Mouse (Mus musculus): Measurements from ENCODE around the gene Chga. TPM values are rescaled to one million over a fixed set of nuclear protein-coding genes. Genes with fewer than 3 reads are reported as not detected.

The Chga gene
- total and polyA plus RNA-seq, 3 experiments, result 0.33 TPM; not detected in 2

GRCm38 (mm10) chr12:102607066-102607465, 52.3 kb downstream of the Chga start:
- no peak for TF ChIP-seq GATA2 (IDR thresholded peaks at IDR 0.05; ENCODE audit: borderline replicate concordance, low read depth, low read length)
- Histone ChIP-seq H3K9me3 (replicated peaks) (no peaks in the 10 kb centered on the region), H3K4me1 (ENCODE audit: insufficient read depth, low read depth, low read length) (no peaks in the 10 kb centered on the region), H3K36me3 (replicated peaks) (peaks cover 19% of the 10 kb centered on the region), H3K4me3 (ENCODE audit: low read depth, low read length) (no peak overlapping the region), H3K27me3 (ENCODE audit: insufficient read depth, low read length) (no peaks in the 10 kb centered on the region)
- DNase-seq (ENCODE audit: low spot score) (no peak), ATAC-seq (ENCODE audit: extremely low read depth, insufficient number of reproducible peaks, low FRiP score, poor library complexity, severe bottlenecking) (no peak)

DNA sequence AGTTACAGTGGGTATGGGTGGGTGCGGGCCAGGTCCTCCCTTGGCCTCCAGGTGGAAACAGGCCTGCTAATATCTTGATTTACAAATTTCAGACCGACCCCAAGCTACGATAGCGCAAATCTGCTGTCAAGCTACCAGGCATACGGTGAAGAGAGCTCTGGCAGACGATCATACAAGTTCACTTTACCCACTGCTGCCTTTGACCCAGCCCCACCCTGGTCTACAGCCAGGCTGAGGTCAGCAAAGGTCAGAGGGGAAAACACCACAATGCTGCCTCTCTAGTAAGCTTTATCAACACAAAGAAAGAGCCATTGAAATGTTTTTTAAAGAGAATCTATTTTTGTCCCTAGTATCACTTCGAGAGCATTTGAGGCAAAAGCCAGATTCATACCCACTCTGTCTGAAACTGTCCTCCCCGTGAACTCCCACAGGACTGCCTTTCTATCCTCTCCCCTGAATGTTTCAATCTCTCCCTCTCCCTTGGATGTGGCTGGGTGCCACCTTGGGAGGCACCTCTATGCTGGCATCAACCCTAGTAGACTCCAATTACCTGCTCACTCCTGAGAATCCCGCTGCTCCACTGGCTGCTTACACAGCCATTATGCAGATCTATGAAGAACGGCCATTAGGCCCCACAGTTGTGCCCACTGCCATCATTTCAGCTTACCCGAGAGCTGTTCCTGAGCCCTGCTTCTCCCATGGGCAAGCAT, 53.2 kb downstream of the Chga start:
- H3K4me1 ChIP-seq (ENCODE audit: insufficient read depth, low read depth, low read length), result no peaks in the 10 kb centered on the region
- H3K9me3 ChIP-seq (replicated peaks), result no peaks in the 10 kb centered on the region
- DNase-seq (ENCODE audit: low spot score) (no peak), ATAC-seq (ENCODE audit: extremely low read depth, insufficient number of reproducible peaks, low FRiP score, poor library complexity, severe bottlenecking) (no peak)
- no peak for TF ChIP-seq TAL1 (conservative IDR thresholded peaks at IDR 0.05; ENCODE audit: low read depth, low read length)
- no peak for TF ChIP-seq CTCF (IDR thresholded peaks at IDR 0.05; ENCODE audit: low read depth, low read length)
- TF ChIP-seq POLR2AphosphoS5 (IDR thresholded peaks at IDR 0.05; ENCODE audit: insufficient replicate concordance, low read depth, low read length), result no peak
- no peak for TF ChIP-seq GATA1 (IDR thresholded peaks at IDR 0.05; ENCODE audit: borderline replicate concordance, low read length)
- no peak for TF ChIP-seq GATA2 (IDR thresholded peaks at IDR 0.05; ENCODE audit: borderline replicate concordance, low read depth, low read length)
- peaks cover 19% of the 10 kb centered on the region for H3K36me3 ChIP-seq (replicated peaks)
- H3K27me3 ChIP-seq (ENCODE audit: insufficient read depth, low read length), result no peaks in the 10 kb centered on the region
- no peak overlapping the region for H3K4me3 ChIP-seq (ENCODE audit: low read depth, low read length)

DNA sequence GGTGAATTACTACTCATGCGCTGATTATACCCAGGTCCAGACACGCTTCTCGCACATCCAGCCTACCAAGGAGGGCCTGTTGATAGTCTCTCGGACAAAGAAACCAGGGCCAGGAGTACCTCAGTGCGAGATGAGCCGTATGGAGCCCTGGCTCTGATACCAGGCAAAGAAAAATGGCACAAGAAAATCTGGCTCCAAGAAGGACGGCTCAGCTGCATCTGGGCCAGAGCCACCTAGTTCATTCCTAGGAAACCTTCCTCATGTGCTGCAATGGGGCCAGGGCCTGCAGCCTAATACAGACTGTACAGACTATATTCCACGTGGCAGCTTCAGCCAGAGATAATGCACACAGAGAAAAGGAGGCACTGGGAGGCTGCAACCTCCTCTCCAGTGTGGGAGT, 56.2 kb downstream of the Chga start:
- Histone ChIP-seq H3K4me3 (ENCODE audit: low read depth, low read length) (no peak overlapping the region), H3K36me3 (replicated peaks) (peaks cover 4% of the 10 kb centered on the region), H3K4me1 (ENCODE audit: insufficient read depth, low read depth, low read length) (no peaks in the 10 kb centered on the region), H3K27me3 (ENCODE audit: insufficient read depth, low read length) (no peaks in the 10 kb centered on the region), H3K9me3 (replicated peaks) (no peaks in the 10 kb centered on the region)
- no peak for ATAC-seq (ENCODE audit: extremely low read depth, insufficient number of reproducible peaks, low FRiP score, poor library complexity, severe bottlenecking)
- no peak for DNase-seq (ENCODE audit: low spot score)
- TF ChIP-seq CTCF (IDR thresholded peaks at IDR 0.05; ENCODE audit: low read depth, low read length) (no peak), GATA2 (IDR thresholded peaks at IDR 0.05; ENCODE audit: borderline replicate concordance, low read depth, low read length) (no peak), TAL1 (conservative IDR thresholded peaks at IDR 0.05; ENCODE audit: low read depth, low read length) (no peak), POLR2AphosphoS5 (IDR thresholded peaks at IDR 0.05; ENCODE audit: insufficient replicate concordance, low read depth, low read length) (no peak), GATA1 (IDR thresholded peaks at IDR 0.05; ENCODE audit: borderline replicate concordance, low read length) (no peak)

DNA sequence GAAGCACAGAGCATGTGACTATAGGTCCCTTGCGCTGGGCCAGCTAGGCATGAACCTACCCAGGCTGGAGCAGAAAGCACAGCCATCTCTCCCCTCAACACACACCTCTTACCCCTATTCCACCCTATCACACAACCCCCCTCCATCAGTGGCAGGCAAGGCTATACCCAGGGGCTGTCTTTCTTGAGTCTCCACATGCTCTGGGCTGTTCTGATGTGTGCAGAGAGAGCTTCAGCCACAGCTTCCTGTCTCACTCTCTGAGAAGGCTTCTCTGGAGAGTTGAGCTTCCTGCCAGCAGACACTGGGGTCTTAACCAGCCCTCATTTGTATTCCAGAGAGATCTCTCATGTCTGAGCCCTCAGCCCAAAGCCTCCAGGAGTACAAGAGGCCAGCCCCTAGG, 57.7 kb downstream of the Chga start:
- DNase-seq (ENCODE audit: low spot score), result no peak
- no peak for ATAC-seq (ENCODE audit: extremely low read depth, insufficient number of reproducible peaks, low FRiP score, poor library complexity, severe bottlenecking)
- no peak for TF ChIP-seq GATA1 (IDR thresholded peaks at IDR 0.05; ENCODE audit: borderline replicate concordance, low read length)
- no peak for TF ChIP-seq GATA2 (IDR thresholded peaks at IDR 0.05; ENCODE audit: borderline replicate concordance, low read depth, low read length)

DNA sequence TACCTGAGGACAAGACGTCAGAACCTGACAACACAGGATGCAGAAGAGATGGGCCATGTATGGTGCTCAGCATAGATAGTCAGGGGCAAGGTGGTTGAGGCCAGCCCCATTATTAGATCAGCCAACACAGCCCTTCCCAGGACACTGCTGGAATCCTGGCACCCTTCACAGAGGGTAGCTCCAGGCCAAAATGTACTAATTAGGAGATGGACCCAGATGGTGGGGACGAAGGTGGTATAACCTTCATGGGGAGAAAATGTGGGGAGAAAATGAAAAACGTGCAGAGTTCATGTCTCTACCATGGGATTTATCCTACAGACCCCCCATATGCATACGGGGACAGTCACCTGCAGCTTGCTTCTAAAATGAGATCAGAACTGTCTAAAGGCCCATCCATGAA, 58.6 kb downstream of the Chga start:
- no peak for ATAC-seq (ENCODE audit: extremely low read depth, insufficient number of reproducible peaks, low FRiP score, poor library complexity, severe bottlenecking)
- Histone ChIP-seq H3K9me3 (replicated peaks) (no peaks in the 10 kb centered on the region), H3K36me3 (replicated peaks) (peaks cover 4% of the 10 kb centered on the region), H3K27me3 (ENCODE audit: insufficient read depth, low read length) (peaks cover 3% of the 10 kb centered on the region; the same call in 1 of the 2 replicates), H3K4me1 (ENCODE audit: insufficient read depth, low read depth, low read length) (no peaks in the 10 kb centered on the region), H3K4me3 (ENCODE audit: low read depth, low read length) (no peak overlapping the region)
- no peak for TF ChIP-seq GATA2 (IDR thresholded peaks at IDR 0.05; ENCODE audit: borderline replicate concordance, low read depth, low read length)
- TF ChIP-seq CTCF (IDR thresholded peaks at IDR 0.05; ENCODE audit: low read depth, low read length), result no peak
- TF ChIP-seq GATA1 (IDR thresholded peaks at IDR 0.05; ENCODE audit: borderline replicate concordance, low read length), result no peak
- no peak for TF ChIP-seq POLR2AphosphoS5 (IDR thresholded peaks at IDR 0.05; ENCODE audit: insufficient replicate concordance, low read depth, low read length)
- no peak for TF ChIP-seq TAL1 (conservative IDR thresholded peaks at IDR 0.05; ENCODE audit: low read depth, low read length)
- DNase-seq (ENCODE audit: low spot score), result no peak

More for the DNA sequence above, 57.7 kb downstream of the Chga start:
- no peaks in the 10 kb centered on the region for H3K4me1 ChIP-seq (ENCODE audit: insufficient read depth, low read depth, low read length)
- no peaks in the 10 kb centered on the region for H3K9me3 ChIP-seq (replicated peaks)
- peaks cover 4% of the 10 kb centered on the region for H3K36me3 ChIP-seq (replicated peaks)
- no peak overlapping the region for H3K4me3 ChIP-seq (ENCODE audit: low read depth, low read length)
- H3K27me3 ChIP-seq (ENCODE audit: insufficient read depth, low read length), result no peaks in the 10 kb centered on the region

Other genes starting within 250 kb of the Chga start
- gene Lgmn, start 115.2 kb upstream of the Chga start, total RNA-seq (2014; fragmentation: Nextera tagmentation), result 22.0 and 33.8 TPM in 2 replicates
- 14.0 and 17.3 TPM in 2 replicates for gene Lgmn, start 115.2 kb upstream of the Chga start, total RNA-seq (2017)
- gene Lgmn, start 115.2 kb upstream of the Chga start, polyA plus RNA-seq (2012), result 1.7 TPM in 2 replicates
- 60.6 and 63.6 TPM in 2 replicates for gene Golga5, start 85.8 kb upstream of the Chga start, total RNA-seq (2014; fragmentation: Nextera tagmentation)
- gene Golga5, start 85.8 kb upstream of the Chga start, total RNA-seq (2017), result 74.1 and 86.3 TPM in 2 replicates
- gene Golga5, start 85.8 kb upstream of the Chga start, polyA plus RNA-seq (2012), result 7.5 and 10.1 TPM in 2 replicates
- 2.5 and 4.4 TPM in 2 replicates for gene Itpk1, start 150.0 kb downstream of the Chga start, total RNA-seq (2014; fragmentation: Nextera tagmentation)
- gene Itpk1, start 150.0 kb downstream of the Chga start, total RNA-seq (2017), result 2.7 and 3.0 TPM in 2 replicates
- gene Itpk1, start 150.0 kb downstream of the Chga start, polyA plus RNA-seq (2012), result 4.6 and 6.4 TPM in 2 replicates
- 36.0 and 41.9 TPM in 2 replicates for gene Moap1, start 188.7 kb downstream of the Chga start, total RNA-seq (2014; fragmentation: Nextera tagmentation)
- gene Moap1, start 188.7 kb downstream of the Chga start, total RNA-seq (2017), result 16.3 and 22.3 TPM in 2 replicates
- gene Moap1, start 188.7 kb downstream of the Chga start, polyA plus RNA-seq (2012), result 2.7 and 3.6 TPM in 2 replicates
- 5.1 and 8.8 TPM in 2 replicates for gene Tmem251, start 188.8 kb downstream of the Chga start, total RNA-seq (2014; fragmentation: Nextera tagmentation)
- 22.6 TPM in 2 replicates for gene Tmem251, start 188.8 kb downstream of the Chga start, total RNA-seq (2017)
- gene Tmem251, start 188.8 kb downstream of the Chga start, polyA plus RNA-seq (2012), result 2.3 and 3.2 TPM in 2 replicates
- gene Gm28051, start 202.8 kb downstream of the Chga start, total RNA-seq (2014; fragmentation: Nextera tagmentation), result not detected in 2 replicates
- gene Gm28051, start 202.8 kb downstream of the Chga start, total RNA-seq (2017), result 0.87 TPM in 1 of 2 replicates, not detected in the other
- gene Gm28051, start 202.8 kb downstream of the Chga start, polyA plus RNA-seq (2012), result 6.0 and 9.1 TPM in 2 replicates
- 35.2 and 41.2 TPM in 2 replicates for gene Gon7, start 202.8 kb downstream of the Chga start, total RNA-seq (2014; fragmentation: Nextera tagmentation)
- gene Gon7, start 202.8 kb downstream of the Chga start, total RNA-seq (2017), result 60.8 and 61.5 TPM in 2 replicates
- gene Gon7, start 202.8 kb downstream of the Chga start, polyA plus RNA-seq (2012), result 19.4 and 22.7 TPM in 2 replicates
- 71.7 and 76.6 TPM in 2 replicates for gene Ubr7, start 203.0 kb downstream of the Chga start, total RNA-seq (2014; fragmentation: Nextera tagmentation)
- gene Ubr7, start 203.0 kb downstream of the Chga start, total RNA-seq (2017), result 149 and 165 TPM in 2 replicates
- gene Ubr7, start 203.0 kb downstream of the Chga start, polyA plus RNA-seq (2012), result 51.1 and 53.8 TPM in 2 replicates
- 17.5 and 17.6 TPM in 2 replicates for gene Gm20604, start 203.7 kb downstream of the Chga start, total RNA-seq (2014; fragmentation: Nextera tagmentation)
- gene Gm20604, start 203.7 kb downstream of the Chga start, total RNA-seq (2017), result 13.9 TPM in 2 replicates
- gene Gm20604, start 203.7 kb downstream of the Chga start, polyA plus RNA-seq (2012), result 3.9 and 4.4 TPM in 2 replicates

Data from G1E (cell line).